Mouse (Mus musculus) kidney, adult 11 months (tissue): Measurements from ENCODE around the gene Taf1c.

Experiments used
- DNase-seq: peaks from one replicate; pipeline ENCODE4 v3.0.0; 2022

Taf1c gene

GRCm38 (mm10) chr8:119622555-119622954 is 17.5 kb upstream of the Taf1c start:
- DNase-seq: no peak

GRCm38 (mm10) chr8:119620848-119621465 is 15.9 kb upstream of the Taf1c start:
- DNase-seq: no peak

- no peak for DNase-seq
These were observed 15.3 kb upstream of the Taf1c start for GRCm38 (mm10) chr8:119620116-119620840.

- no peak for DNase-seq
These were observed 13.9 kb upstream of the Taf1c start for GRCm38 (mm10) chr8:119618887-119619286.

- no peak for DNase-seq
These were observed 12.6 kb upstream of the Taf1c start for GRCm38 (mm10) chr8:119617586-119617985.

- no peak for DNase-seq
These were observed 11.8 kb upstream of the Taf1c start for GRCm38 (mm10) chr8:119616811-119617210.

- no peak for DNase-seq
These were observed 11.3 kb upstream of the Taf1c start for GRCm38 (mm10) chr8:119616358-119616757.

GRCm38 (mm10) chr8:119615096-119615495 is 10.1 kb upstream of the Taf1c start:
- DNase-seq: no peak

- no peak for DNase-seq
These were observed 7.4 kb upstream of the Taf1c start, which contains the start of gene Adad2 for GRCm38 (mm10) chr8:119612471-119612870. TSS of gene Adad2 (plus strand) at chr8:119612747.

- DNase-seq: no peak
These were observed 1.2 kb upstream of the Taf1c start for GRCm38 (mm10) chr8:119606224-119606623.

- DNase-seq: no peak
These were observed 621 bp downstream of the Taf1c start for GRCm38 (mm10) chr8:119604398-119604803.

- no peak for DNase-seq
These were observed 1.3 kb downstream of the Taf1c start for GRCm38 (mm10) chr8:119603771-119604170.

- DNase-seq: peak; percentile 67
These were observed 13.6 kb downstream of the Taf1c start for GRCm38 (mm10) chr8:119591456-119591855.

- DNase-seq: no peak
These were observed 14.7 kb downstream of the Taf1c start for GRCm38 (mm10) chr8:119590348-119590747.

GRCm38 (mm10) chr8:119588844-119589243 is 16.2 kb downstream of the Taf1c start:
- DNase-seq: no peak

- DNase-seq: no peak
These were observed 16.7 kb downstream of the Taf1c start for GRCm38 (mm10) chr8:119588321-119588720.

- no peak for DNase-seq
These were observed 19.1 kb downstream of the Taf1c start for GRCm38 (mm10) chr8:119585901-119586300.

- no peak for DNase-seq
These were observed 24.4 kb downstream of the Taf1c start for GRCm38 (mm10) chr8:119580441-119581161.

GRCm38 (mm10) chr8:119579096-119579495 is 25.9 kb downstream of the Taf1c start:
- DNase-seq: no peak

GRCm38 (mm10) chr8:119575366-119575726 is 29.7 kb downstream of the Taf1c start:
- no peak for DNase-seq

GRCm38 (mm10) chr8:119574437-119575365 is 30.3 kb downstream of the Taf1c start, which contains the start of the genes Hsdl1 and Dnaaf1:
TSS of gene Hsdl1 (minus strand) at chr8:119575183.
TSS of gene Dnaaf1 (plus strand) at chr8:119575235.
- peak; percentile 93 for DNase-seq

- no peak for DNase-seq
These were observed 32.6 kb downstream of the Taf1c start for GRCm38 (mm10) chr8:119572411-119572810.

- no peak for DNase-seq
These were observed 33.9 kb downstream of the Taf1c start for GRCm38 (mm10) chr8:119571135-119571534.
